9 mouse cellular contexts compared by ENCODE assay signal in the genomic region with DNA sequence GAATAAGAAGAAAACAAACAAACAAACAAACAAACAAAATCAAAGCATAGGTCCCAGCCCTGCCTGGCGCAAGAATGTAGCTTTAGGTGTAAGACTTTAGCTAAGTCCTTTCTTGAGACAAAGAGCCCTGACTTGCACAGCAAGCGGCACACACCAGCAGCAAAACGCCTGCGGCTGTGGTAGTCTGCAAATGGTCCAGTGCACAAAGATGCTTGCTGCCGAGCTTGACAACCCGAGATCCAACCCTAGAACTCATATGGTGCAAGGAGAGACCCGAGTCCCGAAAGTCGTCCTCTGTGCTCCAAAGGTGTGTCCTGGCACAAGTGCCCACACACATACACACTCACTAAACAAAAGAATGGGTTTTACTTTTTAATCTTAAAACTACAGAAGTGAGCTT. TPM values are rescaled to one million over a fixed set of nuclear protein-coding genes. Genes with fewer than 3 reads are reported as not detected.
A peak's percentile ranks its signal among the peaks of the same experiment; 100 is the strongest.
DNase-seq lines count a peak whose midpoint lies in the region; ATAC-seq lines count a peak whose summit lies in the region.
"Had no signal": no experiment of that assay in that cellular context is flagged by ENCODE, and none has a peak within 500 bp of the region (broad histone marks: within the 10 kb centered on the region; RNA-seq: fewer than 3 reads in every experiment).

No protein-coding gene starts in this region.

- no peak overlapping the region for H3K9ac ChIP-seq in forebrain, embryonic 14.5 days (ENCODE audit: low read length)
- H3K9ac ChIP-seq in intestine, embryonic 15.5 days: no peak overlapping the region
- no peak overlapping the region for H3K9ac ChIP-seq in neural tube, embryonic 15.5 days (replicated peaks)

- no peak for ATAC-seq in forebrain, embryonic 14.5 days
- ATAC-seq in intestine, embryonic 15.5 days: no peak
- ATAC-seq in neural tube, embryonic 15.5 days (ENCODE audit: low FRiP score): no peak

- H3K4me2 ChIP-seq in forebrain, embryonic 14.5 days (ENCODE audit: low read length): no peak overlapping the region
- H3K4me2 ChIP-seq in intestine, embryonic 15.5 days (replicated peaks): no peak overlapping the region
- no peak overlapping the region for H3K4me2 ChIP-seq in neural tube, embryonic 15.5 days

- H3K4me1 ChIP-seq in forebrain, embryonic 10.5 days: peaks cover 52% of the 10 kb centered on the region
- peaks cover 15% of the 10 kb centered on the region for H3K4me1 ChIP-seq in forebrain, embryonic 14.5 days (ENCODE audit: control insufficient read depth, insufficient read depth, low read length)
- H3K4me1 ChIP-seq in intestine, embryonic 15.5 days (replicated peaks): peaks cover 7% of the 10 kb centered on the region
- H3K4me1 ChIP-seq in neural tube, embryonic 15.5 days: peaks cover 23% of the 10 kb centered on the region

- H3K4me3 ChIP-seq in forebrain, embryonic 10.5 days: no peak overlapping the region
- H3K4me3 ChIP-seq in forebrain, embryonic 14.5 days (ENCODE audit: low read depth, low read length): no peak overlapping the region
- H3K4me3 ChIP-seq in intestine, embryonic 15.5 days (replicated peaks): no peak overlapping the region
- no peak overlapping the region for H3K4me3 ChIP-seq in neural tube, embryonic 15.5 days (replicated peaks)

- 43% methylated on average over 9 of the region's 9 CpGs for WGBS in forebrain, embryonic 10.5 days
- WGBS in forebrain, embryonic 14.5 days: 56% methylated on average over 9 of the region's 9 CpGs
- 51% methylated on average over 9 of the region's 9 CpGs for WGBS in intestine, embryonic 15.5 days
- 71% methylated on average over 9 of the region's 9 CpGs for WGBS in neural tube, embryonic 15.5 days

- no peak for DNase-seq in forebrain, embryonic 10.5 days (ENCODE audit: extremely low spot score, low spot score)
- no peak for DNase-seq in forebrain, embryonic 14.5 days (ENCODE audit: low spot score)
- peak; percentile 48 to 56 for DNase-seq in kidney, postnatal 4 days
- DNase-seq in kidney, postnatal 25 days: no peak
- no peak for DNase-seq in layer of hippocampus, adult 18-20 months (ENCODE audit: low spot score in 2 of 2)
- DNase-seq in adrenal gland, adult 2 months: no peak
- DNase-seq: cerebellum, adult 11 months had no signal

- peaks cover 17% of the 10 kb centered on the region for H3K27me3 ChIP-seq in forebrain, embryonic 10.5 days (ENCODE audit: poor library complexity, severe bottlenecking)
- no peaks in the 10 kb centered on the region for H3K27me3 ChIP-seq in forebrain, embryonic 14.5 days (replicated peaks; ENCODE audit: control insufficient read depth, insufficient read depth, low read length)
- H3K27me3 ChIP-seq in intestine, embryonic 15.5 days (replicated peaks): no peaks in the 10 kb centered on the region
- no peaks in the 10 kb centered on the region for H3K27me3 ChIP-seq in neural tube, embryonic 15.5 days (replicated peaks)

- H3K9me3 ChIP-seq in forebrain, embryonic 10.5 days: no peaks in the 10 kb centered on the region
- H3K9me3 ChIP-seq in forebrain, embryonic 14.5 days (replicated peaks; ENCODE audit: control insufficient read depth, low read length): no peaks in the 10 kb centered on the region
- H3K9me3 ChIP-seq in intestine, embryonic 15.5 days: no peaks in the 10 kb centered on the region
- H3K9me3 ChIP-seq in neural tube, embryonic 15.5 days (replicated peaks): no peaks in the 10 kb centered on the region

- peak overlapping the region; percentile 84 for H3K27ac ChIP-seq in forebrain, embryonic 10.5 days
- no peak overlapping the region for H3K27ac ChIP-seq in forebrain, embryonic 14.5 days (ENCODE audit: low read depth, low read length)
- peak overlapping the region; percentile 85 for H3K27ac ChIP-seq in intestine, embryonic 15.5 days
- H3K27ac ChIP-seq in neural tube, embryonic 15.5 days (replicated peaks): peak overlapping the region; percentile 35; the same call in 1 of the 2 replicates

- peaks cover 6% of the 10 kb centered on the region for H3K36me3 ChIP-seq in forebrain, embryonic 10.5 days (replicated peaks)
- no peaks in the 10 kb centered on the region for H3K36me3 ChIP-seq in forebrain, embryonic 14.5 days (ENCODE audit: control insufficient read depth, insufficient read depth, low read length)
- no peaks in the 10 kb centered on the region for H3K36me3 ChIP-seq in intestine, embryonic 15.5 days
- no peaks in the 10 kb centered on the region for H3K36me3 ChIP-seq in neural tube, embryonic 15.5 days

RNA-seq across cellular contexts. Expression of a gene that starts 19.7 kb away (rescaled TPM):
- polyA plus RNA-seq in forebrain, embryonic 10.5 days (2016; fragmentation: Nextera tagmentation; extraction: Ambion mirVana): 48.6 and 48.9 TPM in 2 replicates
- 8.8 and 12.4 TPM in 2 replicates for polyA plus RNA-seq in forebrain, embryonic 14.5 days (2014; fragmentation: Nextera tagmentation; extraction: Ambion mirVana)
- 9.6 and 10.8 TPM in 2 replicates for polyA plus RNA-seq in intestine, embryonic 15.5 days (2015; fragmentation: Nextera tagmentation; extraction: Ambion mirVana)
- 35.4 and 45.5 TPM in 2 replicates for polyA plus RNA-seq in neural tube, embryonic 15.5 days (2015; fragmentation: Nextera tagmentation; extraction: Ambion mirVana)
- total RNA-seq in layer of hippocampus, adult 18-20 months (2021): 1 to 10 TPM; 1.8 to 2.7 TPM
- total RNA-seq in adrenal gland, adult 2 months (2021): not detected
- 0.20 and 0.26 TPM in 2 replicates for polyA plus RNA-seq in adrenal gland, adult 2 months (2012; rRNA removed)

RNA-seq across cellular contexts. Expression of a gene that starts 44.7 kb away (rescaled TPM):
- 107 and 113 TPM in 2 replicates for polyA plus RNA-seq in forebrain, embryonic 10.5 days (2016; fragmentation: Nextera tagmentation; extraction: Ambion mirVana)
- polyA plus RNA-seq in forebrain, embryonic 14.5 days (2014; fragmentation: Nextera tagmentation; extraction: Ambion mirVana): 137 and 158 TPM in 2 replicates
- polyA plus RNA-seq in intestine, embryonic 15.5 days (2015; fragmentation: Nextera tagmentation; extraction: Ambion mirVana): 54.4 and 55.0 TPM in 2 replicates
- polyA plus RNA-seq in neural tube, embryonic 15.5 days (2015; fragmentation: Nextera tagmentation; extraction: Ambion mirVana): 106 and 115 TPM in 2 replicates
- total RNA-seq in layer of hippocampus, adult 18-20 months (2021): 10 to 100 TPM; 85.7 to 88.0 TPM
- total RNA-seq in adrenal gland, adult 2 months (2021): 10 to 100 TPM; 29.0 to 42.0 TPM
- polyA plus RNA-seq in adrenal gland, adult 2 months (2012; rRNA removed): 6.8 and 7.7 TPM in 2 replicates

Comparison
In these comparisons a context has a peak if more than half of its experiments do, and no peak if none do; other contexts are left out.
1. DNase-seq: peak in kidney, postnatal 4 days (2 of 2); none in forebrain, embryonic 10.5 days (single experiment), forebrain, embryonic 14.5 days (single experiment), kidney, postnatal 25 days (0 of 2), layer of hippocampus, adult 18-20 months (0 of 2) and adrenal gland, adult 2 months (single experiment).